Mouse (Mus musculus) mammary gland, adult 2 months (tissue): ENCODE results near the gene Gm13762. TPM values are rescaled to one million over a fixed set of nuclear protein-coding genes. Genes with fewer than 3 reads are reported as not detected.

Experiments
- polyA plus RNA-seq: library from polyadenylated mRNA; depleted of rRNA; stranded (reverse); fragments of >200 nt; gene quantifications from 2 replicates; pipeline ENCODE4 v1.2.3, GENCODE M21; 2012; ENCODE audit warnings: low replicate concordance; rRNA removed

The Gm13762 gene
- not detected in 2 replicates for polyA plus RNA-seq

DNA sequence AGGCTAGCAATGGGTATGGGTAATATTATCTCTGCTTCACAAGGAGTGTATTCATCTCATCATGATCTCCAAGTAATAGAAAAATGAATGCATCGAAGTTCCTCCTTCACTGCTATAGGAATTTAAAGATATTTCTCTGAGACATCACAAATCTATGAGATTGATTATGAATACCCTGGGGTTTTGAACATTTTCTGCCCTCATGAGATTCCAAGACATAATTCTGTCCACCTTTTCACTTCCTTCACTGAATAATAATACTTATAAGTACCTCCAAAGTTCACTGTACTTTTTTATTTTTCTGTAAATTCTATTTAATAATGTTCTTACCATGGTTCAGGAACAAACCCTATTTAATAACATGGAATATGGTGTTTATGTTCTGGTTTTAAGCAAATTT, at the start of gene Gm13762:
Gene Gm13762, minus strand, starts transcription at position 101 of the 400 bp plus-strand sequence.

DNA sequence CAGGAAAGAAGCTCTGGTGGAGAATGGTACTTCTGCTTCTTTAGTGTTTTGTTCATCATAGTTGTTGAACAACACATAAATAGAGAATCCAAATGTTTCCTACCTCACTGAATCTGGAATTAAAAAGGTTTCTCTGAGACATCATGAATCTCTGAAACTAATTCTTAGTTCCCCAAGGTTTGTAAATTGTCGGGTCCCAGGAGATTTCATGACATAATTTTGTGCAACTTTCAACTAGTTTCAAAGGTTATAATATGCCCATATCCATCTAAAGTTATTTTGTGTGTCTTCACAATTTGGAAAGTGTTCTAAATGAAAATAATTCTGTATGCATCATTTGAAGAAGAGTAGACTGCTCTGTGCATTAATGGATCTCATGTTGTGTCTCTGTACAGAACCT, 38.2 kb upstream of the Gm13762 start, which contains the start of gene Olfr1216:
Gene Olfr1216, minus strand, starts transcription at position 101 of the 400 bp plus-strand sequence.

DNA sequence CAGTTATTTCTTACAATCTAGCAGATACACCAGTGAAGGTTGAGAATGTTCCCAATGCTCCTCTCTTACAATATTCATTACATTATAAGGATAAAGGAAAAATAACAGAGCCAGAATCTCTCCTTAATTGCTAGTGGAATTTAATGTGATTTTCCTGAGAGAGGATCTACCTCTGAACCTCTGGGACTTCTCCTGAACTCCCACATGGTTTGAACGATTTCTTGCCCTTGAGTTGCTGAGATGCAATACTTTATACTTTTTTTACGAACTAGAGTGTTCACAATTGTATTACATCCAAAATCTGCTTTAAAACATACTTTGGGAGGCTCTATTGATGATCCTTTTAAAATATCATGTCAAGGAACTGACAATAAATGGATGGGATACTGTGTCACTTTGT, 26.8 kb upstream of the Gm13762 start, which contains the start of gene Olfr1215:
Gene Olfr1215, minus strand, starts transcription at position 101 of the 400 bp plus-strand sequence.

DNA sequence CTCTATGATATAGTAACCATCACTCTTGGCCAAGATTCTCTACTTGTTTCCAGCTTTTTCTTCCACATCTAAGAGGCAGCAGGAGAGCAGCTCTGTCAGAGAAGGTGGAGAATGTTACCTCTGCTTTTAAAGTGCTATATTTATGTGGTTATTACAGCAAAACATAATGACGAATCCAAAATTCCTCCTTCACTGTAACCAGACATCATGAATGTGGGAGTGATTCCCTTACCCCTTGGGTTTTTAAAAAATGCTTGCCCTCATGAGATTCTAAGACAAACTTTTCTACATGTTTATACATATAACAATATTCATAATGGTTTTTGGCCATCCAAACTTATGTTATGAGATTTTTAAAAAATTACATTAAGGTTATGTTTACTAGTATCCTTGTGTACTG, 12.5 kb upstream of the Gm13762 start, which contains the start of gene Olfr1214:
Gene Olfr1214, minus strand, starts transcription at position 101 of the 400 bp plus-strand sequence.

DNA sequence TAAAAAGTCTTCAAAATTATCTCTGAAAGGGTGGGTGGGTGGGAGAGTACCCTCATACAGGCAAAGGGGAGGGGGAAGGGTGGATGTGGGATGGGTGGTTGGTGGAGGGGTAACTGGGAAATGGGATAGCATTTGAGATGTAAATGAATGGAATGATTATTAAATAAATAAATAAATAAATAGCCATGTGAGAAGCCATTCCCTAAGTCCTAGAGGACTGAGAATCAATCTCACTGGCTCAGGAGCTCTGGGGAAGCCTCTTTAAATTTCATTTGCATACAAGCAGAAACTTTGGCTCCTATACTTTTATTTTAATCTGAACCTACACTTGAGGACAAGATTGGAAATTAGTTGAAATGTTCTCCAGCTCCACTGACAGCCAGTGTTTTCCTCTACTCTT, 26.4 kb downstream of the Gm13762 start, which contains the start of gene Olfr1212:
Gene Olfr1212, plus strand, starts transcription at position 301 of the 400 bp plus-strand sequence.

DNA sequence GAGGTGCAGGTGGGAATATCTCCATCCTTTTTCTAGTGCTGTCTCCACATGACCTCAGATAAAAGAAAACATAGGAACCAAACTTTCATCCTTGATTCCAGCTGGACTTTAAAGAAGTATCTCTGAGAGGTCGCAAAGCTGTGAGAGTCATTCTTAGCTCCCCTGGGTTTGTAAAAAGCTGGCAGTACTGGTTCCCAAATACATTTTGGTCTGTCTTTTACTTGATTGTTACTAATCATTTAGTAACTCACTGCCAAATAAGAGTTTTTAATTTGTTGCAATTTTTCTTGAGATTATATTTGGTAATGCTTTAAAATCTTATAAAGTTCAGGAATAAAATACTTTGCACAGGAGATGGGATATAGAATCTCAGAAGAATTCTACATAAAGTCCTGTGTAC, 42.1 kb downstream of the Gm13762 start, which contains the start of gene Olfr1211:
Gene Olfr1211, minus strand, starts transcription at position 101 of the 400 bp plus-strand sequence.

Other genes starting within 250 kb of the Gm13762 start
- not detected in 2 replicates for gene Olfr1197, start 247.9 kb downstream of the Gm13762 start, polyA plus RNA-seq
- gene Olfr1198, start 228.9 kb downstream of the Gm13762 start, polyA plus RNA-seq = not detected in 2 replicates
- gene Olfr1199, start 219.8 kb downstream of the Gm13762 start, polyA plus RNA-seq = not detected in 2 replicates
- gene Olfr1200, start 209.8 kb downstream of the Gm13762 start, polyA plus RNA-seq = not detected in 2 replicates
- not detected in 2 replicates for gene Olfr1201, start 187.2 kb downstream of the Gm13762 start, polyA plus RNA-seq
- gene Olfr1202, start 165.8 kb downstream of the Gm13762 start, polyA plus RNA-seq = not detected in 2 replicates
- gene Olfr1205, start 150.5 kb downstream of the Gm13762 start, polyA plus RNA-seq = not detected in 2 replicates
- not detected in 2 replicates for gene Olfr1204, start 131.0 kb downstream of the Gm13762 start, polyA plus RNA-seq
- not detected in 2 replicates for gene Olfr1206, start 117.0 kb downstream of the Gm13762 start, polyA plus RNA-seq
- not detected in 2 replicates for gene Olfr1208, start 78.0 kb downstream of the Gm13762 start, polyA plus RNA-seq
- gene Olfr1209, start 65.1 kb downstream of the Gm13762 start, polyA plus RNA-seq = not detected in 2 replicates
- gene Olfr1211, start 42.2 kb downstream of the Gm13762 start, polyA plus RNA-seq = not detected in 2 replicates
- not detected in 2 replicates for gene Olfr1212, start 26.3 kb downstream of the Gm13762 start, polyA plus RNA-seq
- gene Olfr1214, start 12.4 kb upstream of the Gm13762 start, polyA plus RNA-seq = not detected in 2 replicates
- not detected in 2 replicates for gene Olfr1215, start 26.7 kb upstream of the Gm13762 start, polyA plus RNA-seq
- gene Olfr1216, start 38.1 kb upstream of the Gm13762 start, polyA plus RNA-seq = not detected in 2 replicates
- not detected in 2 replicates for gene Olfr1217, start 51.8 kb upstream of the Gm13762 start, polyA plus RNA-seq
- not detected in 2 replicates for gene Olfr1218, start 80.9 kb upstream of the Gm13762 start, polyA plus RNA-seq
- gene Olfr1219, start 103.2 kb upstream of the Gm13762 start, polyA plus RNA-seq = not detected in 2 replicates
- not detected in 2 replicates for gene Olfr1220, start 126.6 kb upstream of the Gm13762 start, polyA plus RNA-seq
- not detected in 2 replicates for gene Olfr1221, start 137.0 kb upstream of the Gm13762 start, polyA plus RNA-seq
- not detected in 2 replicates for gene Olfr1222, start 152.8 kb upstream of the Gm13762 start, polyA plus RNA-seq
- gene Olfr1223, start 171.3 kb upstream of the Gm13762 start, polyA plus RNA-seq = not detected in 2 replicates
- gene Olfr1224-ps1, start 183.8 kb upstream of the Gm13762 start, polyA plus RNA-seq = not detected in 2 replicates
- gene Olfr1225, start 194.4 kb upstream of the Gm13762 start, polyA plus RNA-seq = not detected in 2 replicates
- gene Olfr1226, start 219.8 kb upstream of the Gm13762 start, polyA plus RNA-seq = not detected in 2 replicates